Mouse (Mus musculus) cerebellum, postnatal 10 days (tissue): Measurements from ENCODE around the gene Tenm4.

Experiments used
- DNase-seq, 2 experiments: peaks; one replicate each; pipeline ENCODE4 v3.0.0; 2021; ENCODE audit warnings: mixed read lengths in 2 of 2

Gene Tenm4

GRCm38 (mm10) chr7:96414290-96415055 lies 243.4 kb downstream of the Tenm4 start:
- peak; percentile 56 to 76 for DNase-seq

GRCm38 (mm10) chr7:96417251-96418004 lies 246.4 kb downstream of the Tenm4 start:
- DNase-seq = peak; percentile 90 to 95

DNA sequence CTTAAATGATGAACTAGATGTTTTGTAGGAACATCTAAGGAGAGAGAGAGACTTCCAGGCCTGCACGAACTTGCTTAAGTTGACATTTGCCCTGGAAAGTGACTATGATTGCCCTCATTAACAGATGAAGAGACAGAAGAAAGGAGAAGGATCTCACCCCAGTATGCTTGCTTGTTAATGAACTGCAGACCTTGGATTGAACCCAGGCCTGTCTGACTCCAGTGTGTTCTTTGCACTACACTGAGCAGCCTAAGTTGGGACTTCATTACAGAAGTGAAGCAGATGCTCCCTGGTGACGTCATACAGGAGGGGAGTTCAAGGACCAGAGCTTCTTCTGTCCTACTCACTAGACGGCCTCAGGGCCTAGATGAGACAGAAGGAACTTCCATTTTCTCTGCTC lies 247.1 kb downstream of the Tenm4 start:
- DNase-seq = no peak

DNA sequence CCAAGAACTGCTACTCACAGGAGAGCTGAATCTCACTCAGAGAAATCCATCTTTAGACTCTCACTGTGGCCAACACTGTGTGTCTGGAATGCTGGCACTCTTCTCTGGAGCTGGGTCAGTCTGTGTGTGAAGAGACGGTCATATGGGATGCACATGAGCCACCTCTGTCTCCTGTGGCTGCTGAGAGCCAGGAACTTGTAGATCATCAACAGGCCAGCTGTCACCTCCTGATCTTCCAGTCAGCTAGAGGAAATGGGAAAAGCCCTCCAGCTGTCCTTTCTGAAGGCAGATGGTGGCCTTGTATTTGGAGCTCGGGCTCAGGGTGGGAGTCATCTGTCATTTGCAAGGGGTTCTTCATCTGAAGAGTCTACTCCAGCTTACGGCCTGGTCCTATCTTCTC lies 249.0 kb downstream of the Tenm4 start:
- peak; percentile 72 to 80 for DNase-seq

- DNase-seq = peak; percentile 75 to 85
Observed at GRCm38 (mm10) chr7:96420926-96421605, 250.0 kb downstream of the Tenm4 start.

DNA sequence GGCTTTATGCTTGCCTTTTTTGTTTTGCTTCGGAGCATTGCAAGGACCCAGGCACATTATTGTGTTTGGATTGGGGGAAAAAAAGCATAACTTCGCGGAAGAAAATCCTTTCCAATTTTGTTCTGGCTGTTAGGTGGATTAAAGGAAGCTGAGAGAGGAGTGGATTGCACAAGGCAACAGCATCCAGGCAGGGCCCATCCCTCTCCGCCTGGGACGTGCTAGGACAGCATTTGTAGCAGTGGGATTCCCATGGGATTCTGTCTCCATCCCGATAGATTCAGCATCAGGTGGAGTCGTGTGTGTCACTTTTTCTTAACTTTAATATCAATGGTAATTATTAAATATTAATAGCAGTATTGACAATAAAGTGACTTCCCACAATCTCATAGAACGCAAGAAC lies 255.9 kb downstream of the Tenm4 start:
- no peak for DNase-seq

GRCm38 (mm10) chr7:96433307-96433706 lies 262.3 kb downstream of the Tenm4 start:
- no peak for DNase-seq

DNA sequence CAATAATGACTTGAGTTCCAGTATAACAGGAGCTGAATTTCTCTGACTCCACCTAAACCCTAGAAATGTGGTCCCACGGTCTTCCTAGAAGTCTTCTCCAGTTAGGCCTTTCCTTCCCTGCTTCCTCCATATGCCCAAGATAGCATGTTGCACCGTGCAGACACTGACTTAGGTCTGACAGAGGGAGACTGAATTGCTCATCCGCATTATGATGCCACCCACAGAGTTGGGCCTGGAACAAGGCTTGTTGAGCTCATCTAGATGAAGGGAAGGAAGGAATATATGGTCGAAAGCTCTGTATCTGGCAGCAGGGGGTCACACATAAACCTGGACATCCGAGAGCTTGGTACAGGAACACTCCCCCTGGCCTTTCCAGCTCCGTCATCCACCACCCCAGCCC lies 267.3 kb downstream of the Tenm4 start:
- DNase-seq = no peak

DNA sequence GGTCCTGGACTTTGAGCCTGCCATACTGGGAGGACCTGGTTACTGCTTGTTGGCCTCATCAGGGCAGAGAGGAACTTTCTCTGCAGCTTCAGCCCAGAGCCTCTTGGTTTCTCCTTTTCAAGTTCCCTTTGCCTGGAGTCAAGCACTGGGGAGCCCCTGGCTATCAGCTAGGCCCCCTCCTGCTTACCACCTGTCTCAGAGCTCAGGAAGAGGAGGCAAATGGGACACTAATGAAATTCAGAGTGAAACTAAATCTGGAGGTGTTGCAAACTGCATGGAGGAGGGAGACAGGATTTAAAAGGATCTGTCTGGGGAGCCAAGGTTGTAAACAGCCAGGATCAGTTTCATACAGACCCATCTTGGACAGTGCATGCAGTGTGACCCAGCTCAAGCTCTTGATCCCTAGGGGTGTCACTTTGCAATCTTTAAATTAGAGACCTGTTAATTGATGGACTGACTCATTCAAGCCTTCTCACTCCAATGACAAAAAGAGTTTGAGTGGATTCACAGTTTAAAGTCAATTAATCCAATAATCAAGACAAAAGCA lies 269.2 kb downstream of the Tenm4 start:
- no peak for DNase-seq

DNA sequence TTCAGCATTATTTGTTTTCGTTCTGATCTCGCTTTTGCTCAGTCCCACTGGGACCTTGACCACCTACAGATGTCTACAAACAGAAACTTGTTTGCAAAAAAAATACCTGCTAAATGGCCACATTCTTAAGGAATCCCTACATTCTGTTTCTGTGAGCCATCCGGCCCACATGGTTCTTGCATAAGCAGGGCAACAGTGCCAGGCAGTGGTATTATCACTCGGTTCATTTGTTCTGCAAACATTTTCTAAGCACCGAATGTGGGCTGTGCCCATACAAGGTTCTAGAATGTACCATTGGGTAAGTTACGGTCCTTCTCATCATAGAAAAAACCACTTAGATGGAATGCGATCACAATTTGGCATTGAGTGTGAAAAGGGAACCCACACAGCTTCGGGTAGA lies 274.7 kb downstream of the Tenm4 start:
- DNase-seq = no peak

- no peak for DNase-seq
Observed at GRCm38 (mm10) chr7:96447806-96448397, 276.9 kb downstream of the Tenm4 start.

DNA sequence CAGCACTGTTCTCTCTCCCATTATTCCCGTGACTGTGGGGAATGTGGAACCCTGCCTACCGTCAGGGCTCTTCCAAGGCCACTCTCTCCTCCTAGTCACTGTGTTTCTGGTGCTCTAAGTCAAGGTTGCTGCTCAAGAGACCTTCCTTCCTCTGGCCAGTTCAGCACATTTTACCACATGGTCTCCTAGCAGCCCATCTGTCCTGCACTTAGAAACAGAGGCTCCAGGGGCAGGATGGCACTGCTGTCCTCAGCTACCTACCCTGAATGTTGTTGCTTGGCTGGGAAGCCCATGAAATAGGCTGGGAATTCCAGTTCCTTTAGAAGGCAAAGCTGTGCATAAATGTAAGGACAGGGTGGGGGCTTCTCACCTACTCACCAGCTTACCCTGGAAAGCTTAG lies 284.9 kb downstream of the Tenm4 start:
- DNase-seq = no peak

DNA sequence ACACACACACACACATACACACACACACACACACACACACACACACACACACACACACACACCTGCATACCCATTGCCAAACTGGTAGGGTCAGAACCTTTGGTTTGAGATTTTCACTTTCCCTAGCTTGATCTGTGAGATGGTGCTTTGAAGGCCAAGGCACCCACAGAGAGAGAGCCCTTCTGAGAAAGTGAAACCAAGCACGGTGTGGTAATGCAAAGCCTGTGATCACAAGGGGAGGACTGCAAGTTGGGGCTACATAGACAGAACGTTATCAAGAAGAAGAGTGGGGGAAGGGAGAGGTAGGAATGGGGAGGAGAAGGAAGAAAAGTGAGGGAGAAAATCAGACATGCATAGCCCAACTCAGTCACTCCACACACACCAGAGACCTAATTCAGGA lies 285.6 kb downstream of the Tenm4 start:
- DNase-seq = no peak

- peak; percentile 71 to 73 for DNase-seq
Observed at GRCm38 (mm10) chr7:96457891-96458290, 286.8 kb downstream of the Tenm4 start.

DNA sequence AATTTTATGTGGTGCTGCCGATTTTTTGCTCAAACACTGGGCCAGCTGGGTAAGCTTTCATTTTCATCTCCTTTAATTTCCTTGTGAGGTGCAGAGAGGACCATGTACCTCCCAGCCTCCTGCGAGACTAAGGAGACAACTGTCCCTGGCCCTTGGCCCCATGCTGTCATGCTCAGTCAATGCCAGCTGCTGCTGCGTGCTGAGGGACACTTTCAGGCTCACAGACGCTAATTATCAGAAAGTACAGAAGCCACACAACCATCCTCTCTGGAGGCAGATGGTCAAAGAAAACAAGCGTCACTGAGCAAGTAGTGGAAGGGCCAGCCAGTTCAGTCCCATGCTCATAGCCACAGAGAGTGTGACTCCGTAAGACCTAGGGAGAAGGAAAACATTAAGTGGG lies 287.9 kb downstream of the Tenm4 start:
- DNase-seq = peak; percentile 55 to 77

GRCm38 (mm10) chr7:96466761-96467160 lies 295.7 kb downstream of the Tenm4 start:
- no peak for DNase-seq

DNA sequence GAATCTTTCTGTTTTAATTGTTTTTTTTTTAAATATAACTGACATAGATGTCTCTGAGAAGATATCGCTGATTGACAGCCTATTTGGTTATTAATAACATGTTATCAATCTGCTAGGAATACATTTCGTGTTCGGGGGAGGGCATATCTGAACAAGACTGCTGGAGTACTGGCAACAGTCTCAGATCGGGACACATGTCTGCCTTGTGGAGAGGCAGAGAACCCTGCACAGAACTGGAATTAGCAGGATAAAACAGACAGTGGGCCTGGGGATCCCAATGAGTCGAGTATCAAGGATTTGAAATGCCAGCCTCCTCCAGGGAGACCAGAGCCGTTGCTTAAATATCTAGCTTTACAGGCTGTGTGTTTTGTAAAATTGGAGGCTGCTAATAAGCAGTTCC lies 299.8 kb downstream of the Tenm4 start:
- DNase-seq = no peak

- DNase-seq = peak; percentile 90 to 95
Observed at GRCm38 (mm10) chr7:96474560-96475089, 303.6 kb downstream of the Tenm4 start.

GRCm38 (mm10) chr7:96476987-96477613 lies 306.1 kb downstream of the Tenm4 start:
- no peak for DNase-seq

DNA sequence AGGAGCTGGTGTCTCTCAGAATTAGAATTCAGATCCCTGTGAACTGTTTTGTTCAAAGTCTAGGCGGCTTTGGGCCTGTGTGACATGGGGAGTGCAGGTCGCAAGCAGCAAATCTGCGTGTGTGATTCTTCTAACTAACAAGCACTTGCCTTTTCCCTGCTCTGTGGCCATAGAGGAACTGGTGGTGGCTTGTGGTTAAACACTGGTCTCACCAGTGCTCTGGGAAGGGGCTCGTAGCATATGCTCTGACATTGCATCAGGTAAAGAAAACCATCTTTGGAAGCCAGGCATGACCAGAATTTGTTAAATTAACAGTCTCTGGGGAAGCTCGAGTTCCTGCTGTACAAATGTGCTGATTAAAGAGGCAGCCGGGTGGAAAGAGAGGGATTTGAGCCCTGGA lies 308.1 kb downstream of the Tenm4 start:
- no peak for DNase-seq

- DNase-seq = peak; percentile 34 to 59
Observed at GRCm38 (mm10) chr7:96480351-96480983, 309.4 kb downstream of the Tenm4 start.

DNA sequence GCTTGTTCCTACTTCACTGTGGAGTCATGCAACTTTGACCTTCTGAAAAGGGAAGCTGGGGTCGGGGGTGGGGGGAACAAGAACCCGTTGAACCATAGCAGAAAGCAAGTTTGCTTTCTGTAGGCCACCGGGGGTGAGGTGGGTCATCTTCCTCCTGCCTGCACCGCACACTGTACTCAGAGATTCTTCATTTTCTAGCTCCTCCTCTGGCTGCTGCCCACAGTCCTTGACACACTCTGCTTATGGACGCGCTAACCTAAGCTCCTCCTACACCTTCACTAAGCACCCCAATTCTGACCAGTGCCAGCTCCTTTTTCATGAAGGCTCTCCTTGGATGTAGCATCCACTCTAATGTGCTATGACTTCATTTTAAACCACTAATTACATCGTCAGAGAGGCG lies 311.9 kb downstream of the Tenm4 start:
- DNase-seq = no peak
